Mouse (Mus musculus): ENCODE results near the gene Lrrc9.

The Lrrc9 gene

GRCm38 (mm10) chr12:72441839-72442576 is at the start of gene Lrrc9:
TSS of gene Lrrc9 (plus strand) at chr12:72441866.
- DNase-seq (ENCODE audit: low read depth, low spot score) = peak; percentile 45

- DNase-seq (ENCODE audit: low read depth, low spot score) = no peak
These were observed 48.4 kb upstream of the Lrrc9 start for GRCm38 (mm10) chr12:72393046-72393805.

- no peak for DNase-seq (ENCODE audit: low read depth, low spot score)
These were observed 36.6 kb upstream of the Lrrc9 start for GRCm38 (mm10) chr12:72405031-72405430.

GRCm38 (mm10) chr12:72407146-72407545 is 34.5 kb upstream of the Lrrc9 start:
- no peak for DNase-seq (ENCODE audit: low read depth, low spot score)

GRCm38 (mm10) chr12:72407721-72408110 is 34.0 kb upstream of the Lrrc9 start:
- DNase-seq (ENCODE audit: low read depth, low spot score) = no peak

GRCm38 (mm10) chr12:72408111-72408891 is 33.4 kb upstream of the Lrrc9 start:
- peak; percentile 9 for DNase-seq (ENCODE audit: low read depth, low spot score)

- DNase-seq (ENCODE audit: low read depth, low spot score) = no peak
These were observed 32.7 kb upstream of the Lrrc9 start, which contains the start of gene Rtn1 for GRCm38 (mm10) chr12:72408954-72409353. TSS of gene Rtn1 (minus strand) at chr12:72409054.

- DNase-seq (ENCODE audit: low read depth, low spot score) = no peak
These were observed 23.9 kb upstream of the Lrrc9 start for GRCm38 (mm10) chr12:72417762-72418161.

GRCm38 (mm10) chr12:72422681-72423080 is 19.0 kb upstream of the Lrrc9 start:
- DNase-seq (ENCODE audit: low read depth, low spot score) = no peak

GRCm38 (mm10) chr12:72427722-72428126 is 13.9 kb upstream of the Lrrc9 start:
- DNase-seq (ENCODE audit: low read depth, low spot score) = no peak

- DNase-seq (ENCODE audit: low read depth, low spot score) = no peak
These were observed 9.5 kb upstream of the Lrrc9 start for GRCm38 (mm10) chr12:72432209-72432608.

- no peak for DNase-seq (ENCODE audit: low read depth, low spot score)
These were observed 8.3 kb upstream of the Lrrc9 start for GRCm38 (mm10) chr12:72433241-72433865.

GRCm38 (mm10) chr12:72437676-72438341 is 3.9 kb upstream of the Lrrc9 start:
- no peak for DNase-seq (ENCODE audit: low read depth, low spot score)

- DNase-seq (ENCODE audit: low read depth, low spot score) = no peak
These were observed 2.6 kb upstream of the Lrrc9 start for GRCm38 (mm10) chr12:72438961-72439480.

GRCm38 (mm10) chr12:72453941-72454340 is 12.3 kb downstream of the Lrrc9 start:
- DNase-seq (ENCODE audit: low read depth, low spot score) = no peak

- DNase-seq (ENCODE audit: low read depth, low spot score) = peak; percentile 7
These were observed 19.7 kb downstream of the Lrrc9 start for GRCm38 (mm10) chr12:72461191-72461893.

- DNase-seq (ENCODE audit: low read depth, low spot score) = peak; percentile 51
These were observed 20.3 kb downstream of the Lrrc9 start for GRCm38 (mm10) chr12:72461894-72462530.

- no peak for DNase-seq (ENCODE audit: low read depth, low spot score)
These were observed 24.3 kb downstream of the Lrrc9 start for GRCm38 (mm10) chr12:72465826-72466501.

- DNase-seq (ENCODE audit: low read depth, low spot score) = no peak
These were observed 25.6 kb downstream of the Lrrc9 start for GRCm38 (mm10) chr12:72467269-72467668.

All from skeletal muscle tissue, adult 2 months (tissue).